Mouse (Mus musculus) bone marrow, adult 2 months (tissue): ENCODE data around the gene Ube3c. TPM values are rescaled to one million over a fixed set of nuclear protein-coding genes. Genes with fewer than 3 reads are reported as not detected.

Experiments used
- H3K27ac ChIP-seq: fragments of 200-500 bp; 2 replicates; pipeline ENCODE4 v1.5.1; 2012; ENCODE audit warnings: low read depth, mild to moderate bottlenecking, control low read depth, inconsistent platforms, low read length; ENCODE audit not compliant: control insufficient read depth, poor library complexity, insufficient read depth
- H3K4me1 ChIP-seq: fragments of 200-500 bp; 2 replicates; pipeline ENCODE4 v1.6.1; 2011; ENCODE audit warnings: low read length; ENCODE audit not compliant: control insufficient read depth, insufficient read depth
- H3K4me3 ChIP-seq: fragments of 200-500 bp; replicated peaks from 2 replicates; pipeline ENCODE3; 2011; ENCODE audit warnings: mild to moderate bottlenecking, low read depth, low read length, control low read depth; ENCODE audit not compliant: control insufficient read depth
- CTCF ChIP-seq: fragments of 200-500 bp; IDR thresholded peaks from 2 replicates; pipeline ENCODE4 v1.5.1; 2011; ENCODE audit warnings: low read length, control low read depth; ENCODE audit not compliant: control insufficient read depth, insufficient read depth
- POLR2A ChIP-seq: fragments of 200-500 bp; IDR thresholded peaks from 2 replicates; pipeline ENCODE4 v1.6.1; 2011; ENCODE audit warnings: low read depth, mild to moderate bottlenecking, control low read depth, low read length, borderline replicate concordance; ENCODE audit not compliant: control insufficient read depth
- WGBS: fragments of 180-500 bp; shearing (Covaris S2); methylation state at CpG from one replicate; pipeline ENCODE4 v1.1.7; 2018; 5-methylcytosine and 5-hydroxymethylcytosine counted together
- polyA plus RNA-seq: library from polyadenylated mRNA; stranded (reverse); fragments of >200 nt; gene quantifications from 2 replicates; pipeline ENCODE4 v1.2.4, GENCODE M21; 2011; ENCODE audit warnings: low replicate concordance; ENCODE audit not compliant: missing spikeins, insufficient read depth, insufficient read length

Ube3c gene
- polyA plus RNA-seq, 1 experiment = 12.1 TPM

DNA sequence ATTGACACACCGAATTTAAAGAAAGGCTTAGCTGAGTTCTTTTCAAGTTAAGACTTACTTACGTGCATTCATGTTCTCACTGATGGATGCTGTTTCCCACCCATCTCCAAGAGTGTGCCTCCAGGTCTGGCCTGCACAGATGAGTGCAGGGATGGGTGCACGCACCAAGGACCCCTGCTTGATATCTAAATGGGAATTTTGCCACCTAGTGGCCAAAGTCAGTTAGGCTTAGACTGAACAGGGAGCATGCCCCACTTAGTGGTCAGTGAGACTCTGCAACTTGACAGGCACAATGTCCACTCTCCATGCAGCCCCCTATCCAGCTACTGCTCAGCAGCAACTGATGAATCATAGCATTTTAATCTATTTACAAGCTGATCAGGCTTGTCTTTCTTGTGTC is 118.6 kb downstream of the Ube3c start:
- H3K4me1 ChIP-seq = no peaks in the 10 kb centered on the region; the same call in 1 of the 2 replicates
- WGBS = 53% methylated on average over 3 of the region's 3 CpGs
- no peak overlapping the region for H3K27ac ChIP-seq
- peak; percentile 53; the same call in 1 of the 2 replicates for TF ChIP-seq CTCF
- no peak for TF ChIP-seq POLR2A
- no peak overlapping the region for H3K4me3 ChIP-seq

DNA sequence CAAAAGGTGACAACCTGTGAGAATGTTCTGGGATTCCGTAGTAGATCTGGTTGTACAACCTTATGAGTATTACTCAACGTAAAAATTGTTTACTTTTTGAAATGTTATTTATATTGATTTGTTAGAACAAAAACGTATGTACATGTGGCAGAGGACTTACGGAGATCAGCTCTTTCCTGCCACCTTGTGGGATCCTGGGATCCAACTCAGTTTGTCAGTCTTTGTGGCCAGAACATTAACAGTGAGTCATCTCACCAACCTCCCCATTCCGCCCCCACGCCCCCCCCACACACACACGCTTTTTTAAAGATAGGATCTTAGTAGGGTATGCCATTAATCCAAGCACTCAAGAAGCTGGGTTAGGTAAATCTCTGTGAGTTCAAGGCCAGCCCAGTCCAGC is 119.3 kb downstream of the Ube3c start:
- Histone ChIP-seq H3K4me1 (no peaks in the 10 kb centered on the region; the same call in 1 of the 2 replicates), H3K27ac (no peak overlapping the region), H3K4me3 (no peak overlapping the region)
- WGBS = 74% methylated on average over 7 of the region's 7 CpGs
- no peak for TF ChIP-seq POLR2A
- TF ChIP-seq CTCF = no peak

DNA sequence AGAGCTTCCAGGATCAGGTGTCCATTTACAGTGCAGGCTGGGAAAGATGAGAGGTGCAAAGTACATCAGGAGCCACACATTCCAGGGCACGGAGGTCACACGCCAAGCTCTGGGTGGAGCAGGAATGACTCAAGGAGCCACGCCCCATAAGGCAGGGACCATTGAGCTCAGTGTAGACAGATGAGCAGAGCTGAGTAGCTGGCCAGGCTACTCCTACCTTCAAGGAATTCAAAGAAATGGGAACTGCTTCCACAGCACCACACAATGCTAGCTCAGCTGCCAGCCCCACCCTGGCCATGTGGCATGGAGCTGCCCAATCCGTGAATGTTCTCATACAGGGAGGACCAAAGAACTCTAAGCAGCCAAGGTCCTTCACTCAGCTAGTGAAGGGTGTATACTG is 129.5 kb downstream of the Ube3c start:
- H3K4me3 ChIP-seq = no peak overlapping the region
- H3K27ac ChIP-seq = no peak overlapping the region
- 79% methylated on average over 4 of the region's 4 CpGs for WGBS
- peaks cover 2% of the 10 kb centered on the region for H3K4me1 ChIP-seq
- TF ChIP-seq POLR2A (no peak), CTCF (no peak)

DNA sequence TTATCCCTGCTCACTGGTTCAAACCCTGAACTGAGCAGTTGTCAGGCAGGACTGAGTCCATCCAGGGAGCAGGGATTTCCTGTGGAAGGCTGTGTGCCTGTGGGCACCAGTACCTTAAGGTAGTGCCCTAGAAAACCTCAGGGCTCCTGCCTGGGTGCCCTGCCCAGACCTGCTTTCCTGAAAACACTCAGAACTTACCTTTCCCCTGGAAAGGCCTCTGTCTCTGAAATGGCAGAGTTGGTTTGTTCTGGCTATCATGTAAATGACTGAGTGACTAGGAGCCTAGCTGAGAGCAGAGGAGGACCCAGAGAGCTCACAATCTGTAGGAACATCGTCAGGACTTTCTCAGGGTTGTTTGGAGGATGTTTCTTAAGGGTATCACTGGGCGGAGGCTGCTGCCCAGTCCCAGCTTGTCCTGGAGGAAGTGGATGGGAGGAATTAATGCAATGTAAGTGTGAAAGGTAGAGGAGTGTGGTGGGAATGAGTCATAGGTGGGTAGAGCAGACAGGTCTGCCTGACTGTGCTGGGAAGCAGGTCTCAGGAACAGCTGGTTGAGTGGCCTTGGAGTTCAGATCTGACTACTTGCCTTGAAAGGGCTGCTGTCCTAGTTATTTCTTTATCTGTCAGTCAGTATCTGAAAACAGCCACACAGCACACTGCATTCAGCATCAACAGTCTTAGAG is 130.6 kb downstream of the Ube3c start:
- Histone ChIP-seq H3K4me1 (no peaks in the 10 kb centered on the region; the same call in 1 of the 2 replicates), H3K4me3 (no peak overlapping the region), H3K27ac (no peak overlapping the region)
- 78% methylated on average over 2 of the region's 2 CpGs for WGBS
- no peak for TF ChIP-seq CTCF
- TF ChIP-seq POLR2A = no peak

DNA sequence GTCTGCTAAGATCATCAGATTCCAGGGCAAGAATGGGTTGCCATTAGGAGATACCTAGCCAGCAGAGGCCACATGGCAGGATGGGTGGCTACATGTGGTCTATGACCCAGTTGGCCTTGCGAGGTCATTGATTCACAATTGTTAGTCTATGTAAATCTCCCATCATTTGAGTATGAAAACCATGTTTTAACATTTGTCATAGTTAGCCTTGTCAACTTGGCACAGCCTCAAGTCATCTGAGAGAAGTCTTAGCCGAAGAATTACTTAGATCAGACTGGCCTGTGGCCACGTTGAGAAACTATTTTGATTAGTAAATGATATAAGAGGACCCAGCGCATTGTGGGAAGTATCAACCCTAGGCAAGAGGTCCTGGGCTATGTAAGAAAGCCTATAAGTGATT is 138.2 kb downstream of the Ube3c start:
- TF ChIP-seq POLR2A (no peak), CTCF (no peak)
- no peak overlapping the region for H3K4me3 ChIP-seq
- H3K4me1 ChIP-seq = no peaks in the 10 kb centered on the region
- WGBS = 83% methylated on average over 4 of the region's 4 CpGs
- no peak overlapping the region for H3K27ac ChIP-seq

DNA sequence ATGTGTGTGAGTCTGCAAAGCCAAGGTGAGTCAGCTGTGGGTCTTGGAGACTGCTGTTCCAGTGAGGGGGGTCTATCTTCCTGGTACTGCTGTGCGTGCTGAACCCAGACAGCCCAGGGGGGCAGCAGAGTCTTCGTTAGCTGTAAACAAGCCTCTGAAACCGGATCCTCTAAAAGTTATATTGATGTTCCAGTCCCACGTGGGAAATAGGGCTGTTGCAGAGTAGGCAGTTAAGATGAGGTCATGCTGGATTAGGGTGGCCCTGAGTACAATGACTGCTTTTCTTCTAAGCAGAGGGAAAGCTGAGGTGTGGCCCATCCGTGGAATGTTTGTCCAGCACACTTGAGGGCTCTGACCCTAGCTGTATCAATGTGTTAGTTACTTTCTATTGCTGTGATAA is 139.2 kb downstream of the Ube3c start:
- no peak overlapping the region for H3K27ac ChIP-seq
- H3K4me1 ChIP-seq = no peaks in the 10 kb centered on the region
- no peak overlapping the region for H3K4me3 ChIP-seq
- 42% methylated on average over 5 of the region's 5 CpGs for WGBS
- TF ChIP-seq POLR2A = no peak
- no peak for TF ChIP-seq CTCF

DNA sequence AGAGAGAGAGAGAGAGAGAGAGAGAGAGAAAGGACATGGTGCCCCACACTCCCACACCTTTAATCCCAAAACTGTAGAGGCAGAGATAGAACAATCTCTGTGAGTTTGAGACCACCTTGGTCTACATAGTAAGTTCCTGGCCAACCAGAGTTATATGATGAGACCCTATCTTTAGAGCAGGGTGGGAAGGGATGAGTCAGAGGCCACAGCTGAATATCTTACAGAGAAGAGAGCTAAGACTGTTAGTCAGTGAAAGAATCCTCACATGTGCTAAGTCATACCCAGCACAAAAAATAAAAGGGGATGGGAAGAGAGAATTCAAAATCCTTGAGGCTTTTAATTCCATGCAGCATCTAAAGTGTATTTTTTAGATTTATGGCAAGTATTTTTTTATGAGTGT is 142.6 kb downstream of the Ube3c start:
- H3K4me3 ChIP-seq = no peak overlapping the region
- TF ChIP-seq POLR2A (no peak), CTCF (no peak)
- no peaks in the 10 kb centered on the region for H3K4me1 ChIP-seq
- H3K27ac ChIP-seq = no peak overlapping the region

DNA sequence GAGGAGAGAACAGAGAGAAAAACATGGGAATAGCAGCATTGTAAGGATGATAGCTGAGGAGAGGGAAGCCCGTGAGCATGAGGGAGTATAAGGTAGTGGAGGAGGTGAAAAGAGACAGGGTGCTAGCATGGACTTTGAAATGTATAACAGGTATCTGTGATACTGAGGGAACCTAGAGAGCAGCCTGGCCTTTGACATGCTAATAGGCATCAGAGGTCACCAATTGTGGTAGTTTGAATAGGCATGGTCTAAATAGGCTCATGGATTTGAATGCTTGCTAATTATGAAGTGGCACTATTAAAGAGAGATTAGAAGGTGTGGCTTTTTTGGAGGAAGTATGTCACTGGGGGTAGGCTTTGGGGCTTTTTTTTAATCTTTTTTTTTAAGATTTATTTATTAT is 143.9 kb downstream of the Ube3c start:
- H3K27ac ChIP-seq = no peak overlapping the region
- WGBS = 73% methylated on average over 1 of the region's 1 CpGs
- H3K4me1 ChIP-seq = no peaks in the 10 kb centered on the region
- no peak overlapping the region for H3K4me3 ChIP-seq
- TF ChIP-seq POLR2A (no peak), CTCF (no peak)

DNA sequence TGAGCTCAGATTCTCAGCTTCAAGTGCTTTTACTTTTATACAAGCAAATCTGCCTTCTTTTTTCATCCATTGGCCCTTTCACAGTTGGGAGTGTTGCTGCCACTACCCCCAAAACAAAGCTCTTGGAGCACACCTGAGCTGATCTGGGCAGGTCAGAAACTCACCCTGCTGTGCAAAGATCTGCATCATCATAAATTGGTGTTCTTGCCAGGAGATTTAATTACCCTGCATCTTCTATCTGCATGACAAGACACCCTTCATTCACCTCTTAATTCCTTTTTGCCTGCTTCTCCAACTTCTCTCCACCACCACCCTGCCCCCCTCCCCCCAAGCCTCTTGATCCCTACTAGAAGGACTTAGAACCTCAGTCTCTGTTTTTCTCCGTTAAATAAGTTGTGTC is 152.1 kb downstream of the Ube3c start:
- no peak for TF ChIP-seq POLR2A
- TF ChIP-seq CTCF = no peak
- no peaks in the 10 kb centered on the region for H3K4me1 ChIP-seq
- 50% methylated on average over 1 of the region's 1 CpGs for WGBS

More for the DNA sequence above, 152.1 kb downstream of the Ube3c start:
- Histone ChIP-seq H3K4me3 (no peak overlapping the region), H3K27ac (no peak overlapping the region)
